Mouse (Mus musculus) heart, embryonic 13.5 days (tissue): ENCODE measurements around the gene Ccdc66. TPM values are rescaled to one million over a fixed set of nuclear protein-coding genes. Genes with fewer than 3 reads are reported as not detected.

Experiments
- ATAC-seq: fragments of 200-750 bp; cut with Nextera tagmentation; 2 replicates; pipeline ENCODE4 v1.8.0; 2017; ENCODE audit warnings: moderate TSS enrichment; ENCODE audit not compliant: insufficient number of reproducible peaks, low FRiP score, low TSS enrichment; ENCODE audit errors: extremely low read depth
- H3K27ac ChIP-seq: fragments of 300-500 bp; sonication (generic); replicated peaks from 2 replicates; pipeline ENCODE4 v1.5.1; 2015; ENCODE audit warnings: moderate library complexity, mild to moderate bottlenecking, inconsistent platforms
- H3K27me3 ChIP-seq: fragments of 300-500 bp; sonication (generic); replicated peaks from 2 replicates; pipeline ENCODE4 v1.6.1; 2015; ENCODE audit warnings: mild to moderate bottlenecking, inconsistent platforms
- H3K36me3 ChIP-seq: fragments of 300-500 bp; sonication (generic); 2 replicates; pipeline ENCODE4 v1.6.1; 2015; ENCODE audit warnings: mild to moderate bottlenecking, inconsistent platforms
- H3K4me1 ChIP-seq: fragments of 300-500 bp; sonication (generic); 2 replicates; pipeline ENCODE4 v1.6.1; 2015; ENCODE audit warnings: inconsistent platforms
- H3K4me2 ChIP-seq: fragments of 300-500 bp; sonication (generic); 2 replicates; pipeline ENCODE4 v1.6.1; 2015; ENCODE audit warnings: inconsistent platforms, mild to moderate bottlenecking, moderate library complexity
- H3K4me3 ChIP-seq: fragments of 300-500 bp; sonication (generic); 2 replicates; pipeline ENCODE4 v1.5.1; 2015; ENCODE audit warnings: moderate library complexity, mild to moderate bottlenecking, inconsistent platforms
- H3K9ac ChIP-seq: fragments of 300-500 bp; sonication (generic); 2 replicates; pipeline ENCODE4 v1.6.1; 2015; ENCODE audit warnings: inconsistent platforms, mild to moderate bottlenecking, moderate library complexity
- H3K9me3 ChIP-seq: fragments of 300-500 bp; sonication (generic); 2 replicates; pipeline ENCODE4 v1.6.1; 2016; ENCODE audit warnings: inconsistent platforms
- WGBS: fragments of 180-500 bp; shearing (Covaris S2); methylation state at CpG from one replicate; pipeline ENCODE4 v1.1.7; 2015; ENCODE audit warnings: mixed read lengths; 5-methylcytosine and 5-hydroxymethylcytosine counted together
- polyA plus RNA-seq: library from polyadenylated mRNA; unstranded; fragments of >200 nt; fragmentation: Nextera tagmentation; extraction: Ambion mirVana; gene quantifications from 2 replicates; pipeline ENCODE4 v1.2.1, GENCODE M21; 2015

Gene Ccdc66
- 7.6 and 9.1 TPM in 2 replicates for polyA plus RNA-seq

DNA sequence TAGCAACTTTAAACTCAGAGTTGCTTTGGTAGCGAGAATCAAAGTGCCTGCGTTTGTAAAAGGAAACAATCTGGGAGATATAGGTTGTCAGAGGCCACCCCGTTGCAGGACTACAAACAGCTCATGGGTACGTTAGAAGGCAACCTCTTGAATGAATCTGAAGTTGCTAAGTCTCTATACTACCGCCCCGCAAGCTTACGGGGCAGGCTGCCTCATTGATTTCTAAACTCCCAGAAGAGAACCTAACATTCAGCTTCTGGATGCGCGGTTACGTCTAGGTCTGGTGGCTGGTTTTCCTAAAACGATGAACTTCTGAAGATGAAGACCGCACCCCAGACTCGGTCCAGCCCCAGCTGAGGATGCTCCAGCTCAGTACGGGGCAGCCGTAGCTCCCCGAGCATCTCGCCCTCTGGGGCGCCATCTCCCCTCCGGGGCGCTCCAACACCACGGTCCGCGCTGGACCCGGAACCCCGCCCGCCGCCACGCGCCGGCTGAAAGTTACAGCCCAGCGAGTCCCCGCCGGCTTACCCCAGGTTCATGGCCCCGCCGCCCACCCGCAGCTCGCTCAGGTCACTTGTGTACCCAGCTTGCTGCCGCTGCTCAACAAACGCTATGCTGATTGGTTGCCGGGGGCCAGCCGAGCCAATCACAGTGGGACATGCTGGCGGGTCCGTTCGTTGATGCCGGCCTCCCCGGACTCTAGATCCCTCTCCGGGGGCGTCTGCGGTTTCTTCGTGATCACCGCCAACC, at the start of gene Ccdc66:
Gene Ccdc66, minus strand, starts transcription at position 567 of the 750 bp plus-strand sequence.
- WGBS = under 1% methylated on average over 51 of the region's 51 CpGs
- Histone ChIP-seq H3K36me3 (peaks cover 19% of the 10 kb centered on the region), H3K4me1 (peaks cover 16% of the 10 kb centered on the region), H3K4me2 (peak within 1 kb of the TSS; percentile 73), H3K4me3 (peak within 1 kb of the TSS; percentile 90), H3K9ac (peak within 1 kb of the TSS; percentile 86), H3K27ac (peak within 1 kb of the TSS; percentile 64), H3K27me3 (no peaks in the 10 kb centered on the region), H3K9me3 (no peaks in the 10 kb centered on the region)
- ATAC-seq = peak; percentile 86

DNA sequence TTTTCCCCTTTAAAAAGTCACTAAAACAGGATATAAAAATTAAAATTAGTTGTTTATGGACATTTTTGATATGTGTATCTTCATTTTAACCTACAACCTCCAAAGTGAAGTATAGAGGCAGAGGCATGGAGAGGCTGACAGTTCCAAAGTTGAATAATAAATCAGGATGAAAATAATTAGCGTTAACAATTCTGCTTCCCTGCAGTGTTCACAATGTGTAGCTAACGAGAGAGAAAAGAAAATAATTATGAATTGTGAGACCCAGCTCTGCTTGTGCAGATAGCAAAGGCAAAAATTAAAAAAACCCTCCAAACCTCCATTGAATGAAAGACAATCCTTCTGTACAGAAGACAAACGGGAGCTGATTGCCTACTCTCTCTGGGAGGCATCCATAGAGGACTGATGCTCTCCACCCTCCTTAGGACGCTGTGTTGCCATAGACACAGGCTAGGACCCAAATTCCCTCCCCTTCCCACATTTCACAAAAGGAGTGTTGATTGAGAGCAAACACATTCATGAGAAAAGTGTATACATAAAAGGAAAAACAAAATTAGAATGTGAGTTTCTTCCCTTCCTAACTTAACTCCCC, 35.7 kb upstream of the Ccdc66 start:
- H3K27me3 ChIP-seq = no peaks in the 10 kb centered on the region
- H3K4me1 ChIP-seq = no peaks in the 10 kb centered on the region
- H3K9ac ChIP-seq = no peak overlapping the region
- no peak overlapping the region for H3K4me3 ChIP-seq
- H3K36me3 ChIP-seq = no peaks in the 10 kb centered on the region
- no peak overlapping the region for H3K27ac ChIP-seq
- H3K4me2 ChIP-seq = no peak overlapping the region
- ATAC-seq = no peak
- 75% methylated on average over 4 of the region's 4 CpGs for WGBS
- H3K9me3 ChIP-seq = 0 out of 2 replicates have a peak, but pooled peaks cover 3% of the 10 kb centered on the region

DNA sequence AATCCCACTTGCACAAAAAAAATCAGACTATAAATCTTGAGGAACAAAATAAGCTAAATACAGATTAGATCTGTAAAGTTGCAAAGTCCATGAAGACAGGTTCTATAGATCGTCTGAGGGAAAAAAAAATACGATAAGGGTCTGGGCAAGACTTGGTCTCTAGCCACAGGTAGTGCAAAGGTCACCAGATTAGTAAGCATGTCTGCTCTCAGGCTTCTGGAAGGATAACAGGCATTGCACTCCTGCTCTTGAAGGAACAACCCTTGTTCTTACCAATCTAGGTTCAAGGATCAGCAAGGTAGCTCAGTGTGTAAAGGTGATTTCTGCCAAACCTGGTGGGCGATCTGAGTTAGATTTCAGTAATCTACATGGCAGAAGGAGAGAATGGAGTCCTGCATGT, 28.2 kb upstream of the Ccdc66 start:
- Histone ChIP-seq H3K36me3 (no peaks in the 10 kb centered on the region), H3K4me3 (no peak overlapping the region), H3K4me2 (no peak overlapping the region), H3K4me1 (no peaks in the 10 kb centered on the region), H3K9ac (no peak overlapping the region), H3K27ac (no peak overlapping the region), H3K9me3 (0 out of 2 replicates have a peak, but pooled peaks cover 3% of the 10 kb centered on the region), H3K27me3 (no peaks in the 10 kb centered on the region)
- no peak for ATAC-seq
- 61% methylated on average over 3 of the region's 3 CpGs for WGBS

DNA sequence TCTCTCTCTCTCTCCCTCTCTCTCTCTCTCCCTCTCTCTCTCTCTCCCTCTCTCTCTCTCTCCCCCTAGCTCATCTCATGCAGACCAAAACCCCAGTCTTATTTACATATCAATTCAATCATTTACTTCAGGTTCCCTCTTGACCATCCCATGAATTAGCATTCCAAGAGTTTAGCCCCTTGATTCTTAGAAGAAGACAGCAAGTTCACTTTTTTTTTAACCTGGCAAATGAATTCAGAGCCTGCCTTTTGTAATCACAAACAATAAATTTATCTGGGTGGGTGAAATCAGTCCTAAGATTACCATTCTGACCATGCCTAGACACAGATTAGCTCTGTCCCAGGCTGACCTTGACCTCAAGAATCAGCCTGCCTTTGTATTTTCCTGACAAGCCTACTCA, 16.3 kb upstream of the Ccdc66 start:
- ATAC-seq = no peak
- H3K9ac ChIP-seq = no peak overlapping the region
- H3K9me3 ChIP-seq = peaks cover 16% of the 10 kb centered on the region; the same call in 1 of the 2 replicates
- H3K4me2 ChIP-seq = no peak overlapping the region
- no peaks in the 10 kb centered on the region for H3K27me3 ChIP-seq
- no peak overlapping the region for H3K4me3 ChIP-seq
- H3K27ac ChIP-seq = no peak overlapping the region
- H3K36me3 ChIP-seq = no peaks in the 10 kb centered on the region
- H3K4me1 ChIP-seq = no peaks in the 10 kb centered on the region

DNA sequence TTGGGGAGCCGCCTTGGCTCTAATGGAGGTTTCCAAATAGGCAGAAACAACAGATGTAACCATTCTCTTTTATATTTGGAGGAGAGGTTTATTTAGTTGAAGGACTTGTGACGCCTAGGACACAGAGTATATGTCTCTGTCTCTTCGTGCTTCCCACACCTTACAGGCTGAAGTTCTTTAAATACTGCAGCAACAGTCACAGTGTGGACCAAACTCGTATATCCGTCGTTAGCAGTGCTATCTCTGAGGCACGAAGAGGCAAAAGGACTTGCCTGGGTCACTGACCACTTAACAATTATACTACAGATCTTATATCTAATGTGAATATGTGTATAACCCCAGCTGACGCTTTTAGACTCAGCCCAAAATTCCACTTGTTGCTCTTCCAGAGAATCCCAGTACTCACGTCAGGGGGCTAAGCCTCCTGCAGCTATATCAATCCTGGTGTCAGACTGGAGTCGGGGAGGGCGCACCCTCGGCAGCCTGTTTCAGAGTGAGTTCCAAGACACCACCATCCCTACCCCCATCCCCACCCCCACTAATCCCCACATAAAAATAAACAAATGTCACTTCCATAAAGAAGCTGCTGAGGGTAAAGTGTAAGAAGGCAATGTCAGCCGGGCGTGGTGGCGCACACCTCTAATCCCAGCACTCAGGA, 513 bp upstream of the Ccdc66 start:
- Histone ChIP-seq H3K27me3 (no peaks in the 10 kb centered on the region), H3K4me3 (peak overlapping the region; percentile 90), H3K27ac (peak overlapping the region; percentile 64), H3K4me1 (peaks cover 16% of the 10 kb centered on the region), H3K9ac (peak overlapping the region; percentile 86), H3K4me2 (peak overlapping the region; percentile 73), H3K36me3 (peaks cover 19% of the 10 kb centered on the region), H3K9me3 (no peaks in the 10 kb centered on the region)
- 22% methylated on average over 15 of the region's 15 CpGs for WGBS
- ATAC-seq = no peak

DNA sequence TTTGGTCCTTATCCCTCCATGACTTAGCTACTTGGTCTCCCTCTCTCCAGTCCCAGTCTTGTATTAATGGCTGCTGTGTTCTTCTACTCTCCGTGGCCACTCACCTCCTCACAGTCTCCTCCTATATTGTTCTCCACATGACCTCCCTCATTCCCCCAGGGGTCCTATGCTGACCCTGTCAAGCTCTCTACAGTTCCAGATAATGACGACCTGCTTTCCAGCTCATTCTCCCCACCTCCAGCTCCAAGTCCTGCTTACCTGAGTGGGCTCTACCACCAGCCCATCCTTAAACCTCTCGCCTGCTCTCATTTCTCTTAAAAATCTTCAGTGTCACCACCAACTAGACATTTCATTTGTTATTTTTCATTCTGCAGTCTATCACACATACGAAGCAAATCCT, 7.2 kb downstream of the Ccdc66 start:
- Histone ChIP-seq H3K27ac (no peak overlapping the region), H3K9ac (no peak overlapping the region), H3K4me3 (no peak overlapping the region), H3K36me3 (peaks cover 74% of the 10 kb centered on the region), H3K9me3 (no peaks in the 10 kb centered on the region), H3K4me2 (no peak overlapping the region), H3K27me3 (no peaks in the 10 kb centered on the region), H3K4me1 (no peaks in the 10 kb centered on the region)
- WGBS = 76% methylated on average over 4 of the region's 4 CpGs
- ATAC-seq = no peak

DNA sequence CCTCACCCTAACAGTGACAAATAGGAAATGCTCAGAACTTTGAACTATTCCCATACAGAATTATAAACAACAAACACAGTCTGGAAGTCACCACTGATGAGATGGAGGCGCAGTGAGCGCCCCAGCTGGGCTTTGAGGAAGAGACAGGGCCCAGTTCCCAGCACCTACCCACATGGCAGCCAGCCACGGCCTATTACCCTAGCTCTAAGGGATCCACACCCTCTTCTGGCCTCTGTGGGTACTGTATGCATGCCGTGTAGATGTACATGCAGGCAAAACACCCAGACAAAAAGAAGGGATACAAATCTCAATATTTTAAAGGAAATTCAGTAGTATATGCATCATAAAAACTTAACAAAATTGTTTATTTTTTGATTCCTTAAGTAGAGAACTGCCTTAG, 14.7 kb downstream of the Ccdc66 start:
- Histone ChIP-seq H3K9me3 (no peaks in the 10 kb centered on the region), H3K4me2 (no peak overlapping the region), H3K27me3 (no peaks in the 10 kb centered on the region), H3K4me1 (no peaks in the 10 kb centered on the region), H3K9ac (no peak overlapping the region), H3K27ac (no peak overlapping the region), H3K4me3 (no peak overlapping the region), H3K36me3 (peaks cover 92% of the 10 kb centered on the region)
- ATAC-seq = no peak
- 88% methylated on average over 4 of the region's 4 CpGs for WGBS

DNA sequence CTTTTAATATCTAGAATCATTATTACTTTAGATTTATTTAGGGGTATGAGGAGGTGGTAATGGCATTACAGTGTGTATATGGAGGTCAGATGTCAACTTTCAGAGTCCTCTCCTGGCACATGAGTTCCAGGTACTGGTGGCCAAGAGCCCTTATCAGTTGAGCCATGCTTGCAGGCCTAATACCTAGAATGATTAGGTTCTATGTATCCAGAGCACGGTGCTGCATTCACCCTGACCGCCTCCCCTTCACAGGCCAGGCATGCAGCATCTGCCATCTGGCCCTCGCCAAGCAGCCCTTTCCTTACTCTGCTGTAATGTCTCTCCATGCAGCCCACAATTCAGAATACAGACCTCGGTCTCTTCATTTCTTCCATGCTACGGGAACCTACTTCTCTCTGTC, 16.9 kb downstream of the Ccdc66 start:
- Histone ChIP-seq H3K4me2 (no peak overlapping the region), H3K4me1 (no peaks in the 10 kb centered on the region), H3K36me3 (peaks cover 87% of the 10 kb centered on the region), H3K9ac (no peak overlapping the region), H3K4me3 (no peak overlapping the region), H3K27me3 (no peaks in the 10 kb centered on the region), H3K9me3 (no peaks in the 10 kb centered on the region), H3K27ac (no peak overlapping the region)
- whole genome bisulfite sequencing = 78% methylated on average over 5 of the region's 5 CpGs
- no peak for ATAC-seq

DNA sequence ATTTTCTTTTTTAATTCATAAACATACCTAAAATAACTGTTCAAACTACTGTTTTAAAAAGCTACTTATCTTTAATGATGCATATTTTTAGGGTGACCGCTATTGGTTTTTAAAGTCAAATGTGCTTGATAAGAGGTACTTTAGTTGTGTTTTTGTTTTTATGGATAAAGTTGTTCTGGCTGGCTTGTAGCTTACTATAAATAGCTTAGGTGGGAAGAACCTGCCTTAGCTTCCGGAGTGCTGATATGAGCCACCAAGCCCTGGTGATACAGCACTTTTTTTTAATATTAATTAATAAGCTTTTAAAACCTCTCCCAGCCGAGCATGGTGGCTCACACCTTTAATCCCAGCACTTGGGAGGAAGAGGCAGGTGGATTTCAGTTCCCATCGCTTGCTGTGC, 61.3 kb downstream of the Ccdc66 start:
- peaks cover 72% of the 10 kb centered on the region for H3K36me3 ChIP-seq

DNA sequence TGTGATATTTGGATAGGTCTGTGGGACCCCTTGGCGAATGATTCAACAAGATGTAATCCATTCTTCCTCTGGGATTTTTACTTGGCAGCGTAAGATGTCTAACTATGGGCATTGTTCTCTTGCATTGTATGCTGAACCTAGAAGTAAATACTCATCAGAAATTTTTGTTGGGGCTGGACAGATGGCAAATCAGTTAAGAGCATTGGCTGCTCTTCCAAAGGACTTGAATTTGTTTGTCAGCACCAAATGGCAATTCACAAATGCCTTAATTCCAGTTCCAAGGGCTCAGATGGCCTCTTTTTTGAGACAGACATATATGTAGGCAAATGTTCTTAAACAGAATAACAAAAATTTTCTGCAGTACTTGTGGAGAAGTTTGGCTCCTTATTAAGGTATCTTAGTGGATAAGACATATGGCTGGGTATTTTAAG, 63.4 kb downstream of the Ccdc66 start:
- no peak overlapping the region for H3K27ac ChIP-seq
- peaks cover 71% of the 10 kb centered on the region for H3K36me3 ChIP-seq
- 98% methylated on average over 2 of the region's 2 CpGs for WGBS

More for the DNA sequence above, 61.3 kb downstream of the Ccdc66 start:
- H3K27ac ChIP-seq = no peak overlapping the region
- no peaks in the 10 kb centered on the region for H3K9me3 ChIP-seq
- no peak overlapping the region for H3K9ac ChIP-seq
- no peak overlapping the region for H3K4me3 ChIP-seq
- H3K27me3 ChIP-seq = no peaks in the 10 kb centered on the region
- no peak overlapping the region for H3K4me2 ChIP-seq
- 62% methylated on average over 4 of the region's 4 CpGs for WGBS
- no peak for ATAC-seq
- no peaks in the 10 kb centered on the region for H3K4me1 ChIP-seq

DNA sequence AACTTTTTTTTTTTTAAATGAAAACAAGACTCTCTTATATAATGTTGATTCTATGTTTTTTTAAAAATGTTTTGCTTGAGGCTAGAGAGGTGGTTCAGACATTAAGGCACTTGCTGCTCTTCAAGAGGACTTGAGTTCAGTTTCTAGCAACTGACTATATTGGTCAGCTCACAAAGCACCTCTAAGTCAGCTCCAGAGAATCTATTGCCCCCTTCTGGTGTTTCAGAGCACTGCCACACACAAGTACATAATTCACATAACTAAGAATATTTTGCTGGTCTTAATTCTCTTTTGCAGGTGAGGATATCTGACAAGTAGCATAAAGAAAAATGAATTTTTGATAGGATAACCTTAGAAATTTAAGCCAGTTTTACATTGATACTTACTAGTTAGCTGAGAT, 67.3 kb downstream of the Ccdc66 start:
- H3K9me3 ChIP-seq = no peaks in the 10 kb centered on the region
- H3K4me1 ChIP-seq = no peaks in the 10 kb centered on the region
- no peak overlapping the region for H3K4me3 ChIP-seq
- no peak overlapping the region for H3K9ac ChIP-seq
- H3K27me3 ChIP-seq = no peaks in the 10 kb centered on the region
- no peak overlapping the region for H3K4me2 ChIP-seq
- ATAC-seq = no peak
- H3K27ac ChIP-seq = no peak overlapping the region
- peaks cover 56% of the 10 kb centered on the region for H3K36me3 ChIP-seq

More for the DNA sequence above, 63.4 kb downstream of the Ccdc66 start:
- Histone ChIP-seq H3K4me2 (no peak overlapping the region), H3K4me1 (no peaks in the 10 kb centered on the region), H3K9ac (no peak overlapping the region), H3K4me3 (no peak overlapping the region), H3K27me3 (no peaks in the 10 kb centered on the region), H3K9me3 (no peaks in the 10 kb centered on the region)
- no peak for ATAC-seq
